Comparison of ENCODE assay signal across 8 mouse cellular contexts in the genomic region with DNA sequence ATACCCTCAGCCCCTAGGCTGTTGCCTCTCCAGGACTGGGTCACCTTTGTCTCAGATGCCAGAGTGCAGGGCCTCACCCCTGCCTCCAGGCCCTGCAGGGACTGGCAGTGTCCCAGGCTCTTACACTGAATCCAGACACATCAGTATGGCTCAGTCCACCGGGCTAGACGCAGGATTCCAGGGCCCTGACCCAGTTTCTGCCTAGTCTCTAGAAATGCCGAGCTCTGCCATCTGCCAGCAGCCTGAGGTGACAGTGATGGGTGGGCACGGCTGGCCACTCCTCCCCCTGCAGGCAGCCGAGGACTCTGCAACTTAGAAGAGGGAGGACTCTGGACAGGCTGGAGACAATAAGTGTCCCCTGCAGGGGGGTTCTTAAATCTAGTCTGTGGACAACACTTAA. TPM values are rescaled to one million over a fixed set of nuclear protein-coding genes. Genes with fewer than 3 reads are reported as not detected.
A peak's percentile ranks its signal among the peaks of the same experiment; 100 is the strongest.
DNase-seq lines count a peak whose midpoint lies in the region; ATAC-seq and TF ChIP-seq lines count a peak whose summit lies in the region.

No protein-coding gene starts in this region.

- H3K27ac ChIP-seq in left cerebral cortex, adult 2 months = no peak overlapping the region; the same call in 1 of the 2 replicates
- no peak overlapping the region for H3K27ac ChIP-seq in embryonic facial prominence, embryonic 11.5 days (replicated peaks; ENCODE audit: low read depth, low read length)
- H3K27ac ChIP-seq in heart, embryonic 10.5 days = peak overlapping the region; percentile 77; the same call in 1 of the 2 replicates
- no peak overlapping the region for H3K27ac ChIP-seq in neural tube, embryonic 15.5 days (replicated peaks)

- H3K4me3 ChIP-seq in left cerebral cortex, adult 2 months = no peak overlapping the region
- no peak overlapping the region for H3K4me3 ChIP-seq in embryonic facial prominence, embryonic 11.5 days (ENCODE audit: low read depth, low read length)
- peak overlapping the region; percentile 16; the same call in 1 of the 2 replicates for H3K4me3 ChIP-seq in heart, embryonic 10.5 days
- no peak overlapping the region for H3K4me3 ChIP-seq in neural tube, embryonic 15.5 days (replicated peaks)

- H3K4me2 ChIP-seq in embryonic facial prominence, embryonic 11.5 days (ENCODE audit: low read depth, low read length) = no peak overlapping the region
- no peak overlapping the region for H3K4me2 ChIP-seq in neural tube, embryonic 15.5 days

- H3K9ac ChIP-seq in embryonic facial prominence, embryonic 11.5 days (replicated peaks; ENCODE audit: low read length) = no peak overlapping the region
- H3K9ac ChIP-seq in neural tube, embryonic 15.5 days (replicated peaks) = no peak overlapping the region

- WGBS in embryonic facial prominence, embryonic 11.5 days = 14% methylated on average over 5 of the region's 5 CpGs
- WGBS in heart, embryonic 10.5 days = 8% methylated on average over 5 of the region's 5 CpGs
- WGBS in neural tube, embryonic 15.5 days = 9% methylated on average over 5 of the region's 5 CpGs

- no peak for DNase-seq in left cerebral cortex, adult 2 months (ENCODE audit: extremely low spot score in 1 of 2, low spot score in 2 of 2)
- DNase-seq in left cerebral cortex, adult 11 months (ENCODE audit: low spot score) = no peak
- DNase-seq in adrenal gland, postnatal 14 days = peak; percentile 89
- DNase-seq in embryonic facial prominence, embryonic 11.5 days (ENCODE audit: low spot score) = peak; percentile 15
- peak; percentile 89 for DNase-seq in heart, embryonic 10.5 days (ENCODE audit: low spot score)
- DNase-seq in kidney, postnatal 4 days = peak; percentile 47 to 58
- no peak for DNase-seq in ovary, adult 18-20 months (ENCODE audit: low spot score)

- no peaks in the 10 kb centered on the region for H3K27me3 ChIP-seq in embryonic facial prominence, embryonic 11.5 days (ENCODE audit: control insufficient read depth, insufficient read depth, low read length)
- H3K27me3 ChIP-seq in heart, embryonic 10.5 days (ENCODE audit: insufficient read depth, poor library complexity, severe bottlenecking) = no peaks in the 10 kb centered on the region
- no peaks in the 10 kb centered on the region for H3K27me3 ChIP-seq in neural tube, embryonic 15.5 days (replicated peaks)

- TF ChIP-seq CTCF in left cerebral cortex, adult 2 months (IDR thresholded peaks at IDR 0.05) = peak; percentile 52

- H3K9me3 ChIP-seq in embryonic facial prominence, embryonic 11.5 days (replicated peaks; ENCODE audit: control insufficient read depth, low read length) = no peaks in the 10 kb centered on the region
- no peaks in the 10 kb centered on the region for H3K9me3 ChIP-seq in heart, embryonic 10.5 days
- H3K9me3 ChIP-seq in neural tube, embryonic 15.5 days (replicated peaks) = no peaks in the 10 kb centered on the region

- ATAC-seq in embryonic facial prominence, embryonic 11.5 days (replicated peaks; ENCODE audit: insufficient number of reproducible peaks, low FRiP score, low TSS enrichment, low read depth) = no peak
- ATAC-seq in neural tube, embryonic 15.5 days (ENCODE audit: low FRiP score) = peak; percentile 51; the same call in 1 of the 2 replicates

- H3K4me1 ChIP-seq in embryonic facial prominence, embryonic 11.5 days (ENCODE audit: control insufficient read depth, insufficient read depth, low read length) = no peaks in the 10 kb centered on the region
- H3K4me1 ChIP-seq in heart, embryonic 10.5 days = peaks cover 41% of the 10 kb centered on the region
- H3K4me1 ChIP-seq in neural tube, embryonic 15.5 days = peaks cover 6% of the 10 kb centered on the region; the same call in 1 of the 2 replicates

- no peaks in the 10 kb centered on the region for H3K36me3 ChIP-seq in embryonic facial prominence, embryonic 11.5 days (replicated peaks; ENCODE audit: control insufficient read depth, insufficient read depth, low read depth, low read length)
- 0 out of 2 replicates have a peak, but pooled peaks cover 2% of the 10 kb centered on the region for H3K36me3 ChIP-seq in heart, embryonic 10.5 days
- no peaks in the 10 kb centered on the region for H3K36me3 ChIP-seq in neural tube, embryonic 15.5 days

- intact Hi-C loops in left cerebral cortex, adult 2 months (cut with DNase I) = no loop called here

RNA-seq across cellular contexts. Expression of a gene that starts 2.3 kb away (rescaled TPM):
- total RNA-seq in left cerebral cortex, adult 2 months (2021) = 1 to 10 TPM; 3.3 to 3.7 TPM
- 1.1 and 2.2 TPM in 2 replicates for total RNA-seq in adrenal gland, postnatal 14 days (2021)
- polyA plus RNA-seq in embryonic facial prominence, embryonic 11.5 days (2014; fragmentation: Nextera tagmentation; extraction: Ambion mirVana) = 0.92 and 1.2 TPM in 2 replicates
- 152 and 312 TPM in 2 replicates for polyA plus RNA-seq in heart, embryonic 10.5 days (2016; fragmentation: Nextera tagmentation; extraction: Ambion mirVana)
- polyA plus RNA-seq in neural tube, embryonic 15.5 days (2015; fragmentation: Nextera tagmentation; extraction: Ambion mirVana) = 2.1 and 3.3 TPM in 2 replicates

RNA-seq across cellular contexts. Expression of a gene that starts 34.9 kb away (rescaled TPM):
- total RNA-seq in left cerebral cortex, adult 2 months (2021) = 10 to 100 TPM; 34.2 to 35.1 TPM
- 3.1 and 3.7 TPM in 2 replicates for total RNA-seq in adrenal gland, postnatal 14 days (2021)
- polyA plus RNA-seq in embryonic facial prominence, embryonic 11.5 days (2014; fragmentation: Nextera tagmentation; extraction: Ambion mirVana) = 12.2 and 12.5 TPM in 2 replicates
- 22.5 and 26.0 TPM in 2 replicates for polyA plus RNA-seq in heart, embryonic 10.5 days (2016; fragmentation: Nextera tagmentation; extraction: Ambion mirVana)
- polyA plus RNA-seq in neural tube, embryonic 15.5 days (2015; fragmentation: Nextera tagmentation; extraction: Ambion mirVana) = 20.3 and 23.1 TPM in 2 replicates

RNA-seq across cellular contexts. Expression of a gene that starts 42.8 kb away (rescaled TPM):
- total RNA-seq in left cerebral cortex, adult 2 months (2021) = 1 to 10 TPM; 1.6 to 2.6 TPM
- total RNA-seq in adrenal gland, postnatal 14 days (2021) = not detected in 2 replicates
- 4.5 and 5.1 TPM in 2 replicates for polyA plus RNA-seq in embryonic facial prominence, embryonic 11.5 days (2014; fragmentation: Nextera tagmentation; extraction: Ambion mirVana)
- polyA plus RNA-seq in heart, embryonic 10.5 days (2016; fragmentation: Nextera tagmentation; extraction: Ambion mirVana) = not detected in 2 replicates
- polyA plus RNA-seq in neural tube, embryonic 15.5 days (2015; fragmentation: Nextera tagmentation; extraction: Ambion mirVana) = 4.9 and 6.9 TPM in 2 replicates

RNA-seq across cellular contexts. Expression of a gene that starts 54.1 kb away (rescaled TPM):
- 1 to 10 TPM; 2.6 to 3.7 TPM for total RNA-seq in left cerebral cortex, adult 2 months (2021)
- total RNA-seq in adrenal gland, postnatal 14 days (2021) = 0.90 and 0.93 TPM in 2 replicates
- polyA plus RNA-seq in embryonic facial prominence, embryonic 11.5 days (2014; fragmentation: Nextera tagmentation; extraction: Ambion mirVana) = 0.42 and 0.43 TPM in 2 replicates
- 0.53 and 0.62 TPM in 2 replicates for polyA plus RNA-seq in heart, embryonic 10.5 days (2016; fragmentation: Nextera tagmentation; extraction: Ambion mirVana)
- polyA plus RNA-seq in neural tube, embryonic 15.5 days (2015; fragmentation: Nextera tagmentation; extraction: Ambion mirVana) = 0.36 and 1.1 TPM in 2 replicates

Comparison
In these comparisons a context has a peak if more than half of its experiments do, and no peak if none do; other contexts are left out.
1. DNase-seq: peak in adrenal gland, postnatal 14 days (single experiment), embryonic facial prominence, embryonic 11.5 days (single experiment), heart, embryonic 10.5 days (single experiment) and kidney, postnatal 4 days (2 of 2); none in left cerebral cortex, adult 2 months (0 of 2), left cerebral cortex, adult 11 months (single experiment) and ovary, adult 18-20 months (single experiment).
2. RNA of a gene that starts 2.3 kb away (polyA plus RNA-seq): 152 to 312 TPM in heart, embryonic 10.5 days; 2.1 to 3.3 TPM in neural tube, embryonic 15.5 days and 0.92 to 1.2 TPM in embryonic facial prominence, embryonic 11.5 days; every median in the first group is over 10 times any median in the second.